Mouse (Mus musculus): ENCODE data around the gene Gypa. TPM values are rescaled to one million over a fixed set of nuclear protein-coding genes. Genes with fewer than 3 reads are reported as not detected.
A peak's percentile ranks its signal among the peaks of the same experiment; 100 is the strongest.

The Gypa gene
- 0.41 and 0.52 TPM in 2 replicates for polyA plus RNA-seq (2015; fragmentation: Nextera tagmentation; extraction: Ambion mirVana)

- no peak for DNase-seq (ENCODE audit: low spot score)
Observed at GRCm38 (mm10) chr8:80493523-80494345, at the start of gene Gypa. Gene Gypa (plus strand): TSS chr8:80493781.

GRCm38 (mm10) chr8:80444534-80445072 lies 49.0 kb upstream of the Gypa start:
- DNase-seq (ENCODE audit: low spot score) = no peak

GRCm38 (mm10) chr8:80447217-80447616 lies 46.4 kb upstream of the Gypa start:
- no peak for DNase-seq (ENCODE audit: low spot score)

- DNase-seq (ENCODE audit: low spot score) = no peak
Observed at GRCm38 (mm10) chr8:80451938-80452690, 41.5 kb upstream of the Gypa start.

GRCm38 (mm10) chr8:80463450-80463917 lies 30.1 kb upstream of the Gypa start:
- no peak for DNase-seq (ENCODE audit: low spot score)

GRCm38 (mm10) chr8:80474971-80475370 lies 18.6 kb upstream of the Gypa start:
- no peak for DNase-seq (ENCODE audit: low spot score)

- no peak for DNase-seq (ENCODE audit: low spot score)
Observed at GRCm38 (mm10) chr8:80478156-80478555, 15.4 kb upstream of the Gypa start.

GRCm38 (mm10) chr8:80479129-80479528 lies 14.5 kb upstream of the Gypa start:
- DNase-seq (ENCODE audit: low spot score) = no peak

GRCm38 (mm10) chr8:80482173-80482572 lies 11.4 kb upstream of the Gypa start:
- DNase-seq (ENCODE audit: low spot score) = no peak

GRCm38 (mm10) chr8:80482822-80483774 lies 10.5 kb upstream of the Gypa start:
- peak; percentile 31 for DNase-seq (ENCODE audit: low spot score)

GRCm38 (mm10) chr8:80491562-80491961 lies 2.0 kb upstream of the Gypa start:
- no peak for DNase-seq (ENCODE audit: low spot score)

GRCm38 (mm10) chr8:80492987-80493441 lies 567 bp upstream of the Gypa start:
- peak; percentile 81 for DNase-seq (ENCODE audit: low spot score)

GRCm38 (mm10) chr8:80494346-80494660 lies 722 bp downstream of the Gypa start:
- DNase-seq (ENCODE audit: low spot score) = no peak

- no peak for DNase-seq (ENCODE audit: low spot score)
Observed at GRCm38 (mm10) chr8:80494819-80495218, 1.2 kb downstream of the Gypa start.

- no peak for DNase-seq (ENCODE audit: low spot score)
Observed at GRCm38 (mm10) chr8:80495527-80495926, 1.9 kb downstream of the Gypa start.

GRCm38 (mm10) chr8:80497323-80497722 lies 3.7 kb downstream of the Gypa start:
- no peak for DNase-seq (ENCODE audit: low spot score)

- DNase-seq (ENCODE audit: low spot score) = no peak
Observed at GRCm38 (mm10) chr8:80500244-80500643, 6.7 kb downstream of the Gypa start.

- no peak for DNase-seq (ENCODE audit: low spot score)
Observed at GRCm38 (mm10) chr8:80500773-80501172, 7.2 kb downstream of the Gypa start.

- DNase-seq (ENCODE audit: low spot score) = no peak
Observed at GRCm38 (mm10) chr8:80501283-80501682, 7.7 kb downstream of the Gypa start.

- no peak for DNase-seq (ENCODE audit: low spot score)
Observed at GRCm38 (mm10) chr8:80526382-80527355, 33.1 kb downstream of the Gypa start.
